Mouse (Mus musculus): ENCODE measurements at regions not wholly inside any gene's neighbourhood (a gene's known extent, or its start where the extent isn't known, plus 50 kb on each side); places are given as distances from the start of the nearest gene placed in this dataset.

DNA sequence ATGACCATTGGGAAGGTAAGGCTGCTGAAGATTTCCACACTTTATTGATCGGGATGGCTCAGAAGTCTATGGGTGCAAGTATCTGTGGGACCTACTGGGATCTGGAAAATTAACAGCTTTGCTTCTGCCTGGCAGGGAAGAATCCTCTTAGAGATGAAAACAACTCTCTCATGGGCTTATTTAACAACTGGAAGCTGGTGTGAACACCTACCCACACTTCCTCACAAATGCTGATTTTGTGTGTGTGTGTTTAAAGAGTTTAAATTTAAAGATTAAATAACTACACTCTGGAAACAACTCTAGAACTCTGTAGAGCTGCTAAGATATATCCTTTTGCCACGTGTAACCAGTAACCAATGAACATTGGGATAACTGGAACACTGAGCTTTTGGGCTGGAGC, 172.5 kb upstream of the Clnk start:
- peak in 1 of 2 experiments; percentile 9 for DNase-seq (ENCODE audit: low spot score in 2 of 2)

GRCm38 (mm10) chr5:39040467-39040866, 163.9 kb upstream of the Clnk start:
- DNase-seq (ENCODE audit: low spot score in 2 of 2), result no peak

DNA sequence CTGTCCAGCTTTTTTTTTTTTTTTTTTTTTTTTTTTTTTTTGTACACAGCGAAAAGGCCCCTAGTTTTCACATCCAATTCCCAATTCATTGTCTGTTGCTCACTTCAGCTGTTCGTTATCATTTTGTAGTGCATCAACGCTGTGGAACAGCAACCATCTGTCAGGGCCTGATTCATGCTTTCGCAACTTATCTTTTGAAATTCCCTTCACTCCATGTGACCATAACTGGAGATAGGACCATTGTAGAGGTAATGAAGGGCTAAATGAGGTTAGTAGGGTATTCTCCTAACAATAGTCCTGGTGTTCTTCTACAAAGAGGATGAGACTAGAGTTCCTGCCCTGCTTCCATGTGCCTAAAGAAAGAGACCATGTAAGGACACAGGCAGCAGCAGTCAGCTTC, 146.6 kb upstream of the Clnk start:
- DNase-seq (ENCODE audit: low spot score in 2 of 2), result no peak

- no peak for DNase-seq (ENCODE audit: low spot score in 2 of 2)
These were observed 124.0 kb upstream of the Clnk start for GRCm38 (mm10) chr5:39000643-39001042.

DNA sequence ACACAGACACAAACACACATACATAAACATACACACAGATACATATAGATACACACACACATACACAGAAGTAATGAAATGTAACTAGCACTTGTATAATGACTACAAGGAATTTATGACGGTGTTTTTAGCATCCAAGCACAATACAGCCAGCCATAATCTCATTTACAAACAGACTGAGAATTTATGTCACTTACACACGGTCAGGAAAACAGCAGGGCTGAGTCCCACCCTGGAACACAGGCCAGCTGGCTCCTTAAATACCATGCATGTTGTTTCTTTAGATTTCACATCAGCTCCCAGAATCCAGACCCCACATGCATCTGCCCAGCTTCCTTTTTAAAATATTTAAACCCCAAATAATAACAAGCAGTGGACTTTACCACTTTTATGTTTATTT, 123.1 kb upstream of the Clnk start:
- no peak for DNase-seq (ENCODE audit: low spot score in 2 of 2)

- DNase-seq (ENCODE audit: low spot score in 2 of 2), result no peak
These were observed 96.0 kb upstream of the Clnk start for GRCm38 (mm10) chr5:38972397-38973159.

GRCm38 (mm10) chr5:38970497-38970896, 93.9 kb upstream of the Clnk start:
- DNase-seq (ENCODE audit: low spot score in 2 of 2), result no peak

- no peak for DNase-seq (ENCODE audit: low spot score in 2 of 2)
These were observed 90.4 kb upstream of the Clnk start for GRCm38 (mm10) chr5:38967010-38967409.

GRCm38 (mm10) chr5:38964445-38964844, 87.8 kb upstream of the Clnk start:
- no peak for DNase-seq (ENCODE audit: low spot score in 2 of 2)

- DNase-seq (ENCODE audit: low spot score in 2 of 2), result no peak
These were observed 74.1 kb upstream of the Clnk start for GRCm38 (mm10) chr5:38950520-38951288.

GRCm38 (mm10) chr5:38945903-38946686, 69.5 kb upstream of the Clnk start:
- DNase-seq (ENCODE audit: low spot score in 2 of 2), result peak; percentile 37 to 39

GRCm38 (mm10) chr5:38932382-38933079, 55.9 kb upstream of the Clnk start:
- DNase-seq (ENCODE audit: low spot score in 2 of 2), result no peak

GRCm38 (mm10) chr5:38927051-38927450, 50.4 kb upstream of the Clnk start:
- DNase-seq (ENCODE audit: low spot score in 2 of 2), result no peak
